Mouse (Mus musculus) T-cell, adult 2 months (primary cell): ENCODE data around the gene Pde4d.
A peak's percentile ranks its signal among the peaks of the same experiment; 100 is the strongest.

Experiments
- DNase-seq: peaks from one replicate; pipeline ENCODE4 v3.0.0; 2022; ENCODE audit warnings: low spot score

Pde4d gene

GRCm38 (mm10) chr13:109239296-109239695, 789.5 kb downstream of the Pde4d start:
- DNase-seq: peak; percentile 90

GRCm38 (mm10) chr13:109242456-109243050, 792.8 kb downstream of the Pde4d start:
- DNase-seq: no peak

GRCm38 (mm10) chr13:109243160-109243559, 793.4 kb downstream of the Pde4d start:
- no peak for DNase-seq

- DNase-seq: no peak
Measured at GRCm38 (mm10) chr13:109247061-109247460, 797.3 kb downstream of the Pde4d start.

GRCm38 (mm10) chr13:109249315-109249714, 799.6 kb downstream of the Pde4d start:
- no peak for DNase-seq

GRCm38 (mm10) chr13:109255634-109256033, 805.9 kb downstream of the Pde4d start:
- no peak for DNase-seq

GRCm38 (mm10) chr13:109260220-109260795, 810.6 kb downstream of the Pde4d start:
- DNase-seq: peak; percentile 12

GRCm38 (mm10) chr13:109260796-109261516, 811.2 kb downstream of the Pde4d start:
- no peak for DNase-seq

- DNase-seq: peak; percentile 10
Measured at GRCm38 (mm10) chr13:109261642-109262220, 812.0 kb downstream of the Pde4d start.

- DNase-seq: no peak
Measured at GRCm38 (mm10) chr13:109262501-109262900, 812.8 kb downstream of the Pde4d start.

GRCm38 (mm10) chr13:109263833-109264232, 814.1 kb downstream of the Pde4d start:
- no peak for DNase-seq

GRCm38 (mm10) chr13:109268253-109268652, 818.5 kb downstream of the Pde4d start:
- no peak for DNase-seq

- no peak for DNase-seq
Measured at GRCm38 (mm10) chr13:109268659-109269322, 819.0 kb downstream of the Pde4d start.

- DNase-seq: no peak
Measured at GRCm38 (mm10) chr13:109274869-109275268, 825.1 kb downstream of the Pde4d start.

GRCm38 (mm10) chr13:109277792-109278191, 828.0 kb downstream of the Pde4d start:
- DNase-seq: no peak

- no peak for DNase-seq
Measured at GRCm38 (mm10) chr13:109278504-109278912, 828.8 kb downstream of the Pde4d start.

- DNase-seq: no peak
Measured at GRCm38 (mm10) chr13:109279211-109279610, 829.5 kb downstream of the Pde4d start.

GRCm38 (mm10) chr13:109280433-109280832, 830.7 kb downstream of the Pde4d start:
- DNase-seq: no peak

GRCm38 (mm10) chr13:109287465-109287864, 837.7 kb downstream of the Pde4d start:
- DNase-seq: no peak

- no peak for DNase-seq
Measured at GRCm38 (mm10) chr13:109290922-109291321, 841.2 kb downstream of the Pde4d start.

GRCm38 (mm10) chr13:109293011-109293410, 843.3 kb downstream of the Pde4d start:
- DNase-seq: no peak

- DNase-seq: no peak
Measured at GRCm38 (mm10) chr13:109296347-109297037, 846.7 kb downstream of the Pde4d start.
